Mouse (Mus musculus): ENCODE measurements at regions not wholly inside any gene's neighbourhood (a gene's known extent, or its start where the extent isn't known, plus 50 kb on each side); places are given as distances from the start of the nearest gene placed in this dataset.
A peak's percentile ranks its signal among the peaks of the same experiment; 100 is the strongest.

GRCm38 (mm10) chr14:90600554-90600953 lies 2129.4 kb upstream of the Pcdh20 start:
- 28% methylated on average over 2 of the region's 2 CpGs for WGBS
- no peak overlapping the region for H3K4me3 ChIP-seq
- 0 out of 2 replicates have a peak, but pooled peaks have one; percentile 18 for ATAC-seq (replicated peaks; ENCODE audit: insufficient number of reproducible peaks, insufficient read depth, low FRiP score, low read depth)

More at GRCm38 (mm10) chr14:90600554-90600953, 2129.4 kb upstream of the Pcdh20 start:
- Histone ChIP-seq H3K36me3 (no peaks in the 10 kb centered on the region), H3K4me1 (replicated peaks) (peaks cover 6% of the 10 kb centered on the region; the same call in 1 of the 2 replicates), H3K27ac (no peak overlapping the region), H3K9ac (no peak overlapping the region), H3K4me2 (no peak overlapping the region), H3K27me3 (no peaks in the 10 kb centered on the region), H3K9me3 (replicated peaks) (no peaks in the 10 kb centered on the region)

Measured in heart, embryonic 15.5 days (tissue).